Mouse (Mus musculus) heart, embryonic 11.5 days (tissue): ENCODE data around the gene Pepd. TPM values are rescaled to one million over a fixed set of nuclear protein-coding genes. Genes with fewer than 3 reads are reported as not detected.

ENCODE experiments used
- ATAC-seq: fragments of 200-750 bp; cut with Nextera tagmentation; replicated peaks from 2 replicates; pipeline ENCODE4 v1.8.0; 2017; ENCODE audit warnings: moderate library complexity; ENCODE audit not compliant: insufficient number of reproducible peaks, low FRiP score, low TSS enrichment
- H3K27ac ChIP-seq: fragments of 300-500 bp; sonication (generic); 2 replicates; pipeline ENCODE4 v1.5.1; 2014; ENCODE audit warnings: mild to moderate bottlenecking, low read depth, low read length
- H3K27me3 ChIP-seq: fragments of 300-500 bp; sonication (generic); 2 replicates; pipeline ENCODE4 v1.6.1; 2014; ENCODE audit warnings: mild to moderate bottlenecking, low read length, mixed read lengths; ENCODE audit not compliant: control insufficient read depth, insufficient read depth
- H3K36me3 ChIP-seq: fragments of 300-500 bp; sonication (generic); 2 replicates; pipeline ENCODE4 v1.6.1; 2014; ENCODE audit warnings: mild to moderate bottlenecking, low read length, moderate library complexity, mixed read lengths; ENCODE audit not compliant: control insufficient read depth, insufficient read depth
- H3K4me1 ChIP-seq: fragments of 300-500 bp; sonication (generic); 2 replicates; pipeline ENCODE4 v1.6.1; 2014; ENCODE audit warnings: low read length; ENCODE audit not compliant: control insufficient read depth, insufficient read depth
- H3K4me2 ChIP-seq: fragments of 300-500 bp; sonication (generic); 2 replicates; pipeline ENCODE4 v1.6.1; 2014; ENCODE audit warnings: mild to moderate bottlenecking, moderate library complexity
- H3K4me3 ChIP-seq: fragments of 300-500 bp; sonication (generic); 2 replicates; pipeline ENCODE4 v1.5.1; 2014; ENCODE audit warnings: low read depth, low read length
- H3K9ac ChIP-seq: fragments of 300-500 bp; sonication (generic); 2 replicates; pipeline ENCODE4 v1.6.1; 2014; ENCODE audit warnings: mild to moderate bottlenecking, low read depth, low read length, moderate library complexity
- H3K9me3 ChIP-seq: fragments of 300-500 bp; sonication (generic); replicated peaks from 2 replicates; pipeline ENCODE4 v1.6.1; 2016; ENCODE audit warnings: low read length; ENCODE audit not compliant: control insufficient read depth
- WGBS: fragments of 180-500 bp; shearing (Covaris S2); extraction: QIAGEN DNeasy Blood & Tissue Kit; methylation state at CpG from one replicate; pipeline ENCODE4 v1.1.7; 2014; ENCODE audit not compliant: insufficient replicate concordance; 5-methylcytosine and 5-hydroxymethylcytosine counted together
- polyA plus RNA-seq: library from polyadenylated mRNA; unstranded; fragments of >200 nt; fragmentation: Nextera tagmentation; extraction: Ambion mirVana; gene quantifications from 2 replicates; pipeline ENCODE4 v1.2.1, GENCODE M21; 2014

The Pepd gene
- polyA plus RNA-seq, 1 experiment from 2014 or later: 54.0 TPM

- Histone ChIP-seq H3K4me2 (no peak overlapping the region), H3K27ac (no peak overlapping the region), H3K4me3 (no peak overlapping the region), H3K9ac (no peak overlapping the region), H3K36me3 (peaks cover 13% of the 10 kb centered on the region), H3K9me3 (no peaks in the 10 kb centered on the region), H3K4me1 (0 out of 2 replicates have a peak, but pooled peaks cover under 1% of the 10 kb centered on the region), H3K27me3 (no peaks in the 10 kb centered on the region)
- ATAC-seq: no peak
- WGBS: 90% methylated on average over 9 of the region's 9 CpGs
These were observed 128.2 kb downstream of the Pepd start for GRCm38 (mm10) chr7:35040176-35040972.

DNA sequence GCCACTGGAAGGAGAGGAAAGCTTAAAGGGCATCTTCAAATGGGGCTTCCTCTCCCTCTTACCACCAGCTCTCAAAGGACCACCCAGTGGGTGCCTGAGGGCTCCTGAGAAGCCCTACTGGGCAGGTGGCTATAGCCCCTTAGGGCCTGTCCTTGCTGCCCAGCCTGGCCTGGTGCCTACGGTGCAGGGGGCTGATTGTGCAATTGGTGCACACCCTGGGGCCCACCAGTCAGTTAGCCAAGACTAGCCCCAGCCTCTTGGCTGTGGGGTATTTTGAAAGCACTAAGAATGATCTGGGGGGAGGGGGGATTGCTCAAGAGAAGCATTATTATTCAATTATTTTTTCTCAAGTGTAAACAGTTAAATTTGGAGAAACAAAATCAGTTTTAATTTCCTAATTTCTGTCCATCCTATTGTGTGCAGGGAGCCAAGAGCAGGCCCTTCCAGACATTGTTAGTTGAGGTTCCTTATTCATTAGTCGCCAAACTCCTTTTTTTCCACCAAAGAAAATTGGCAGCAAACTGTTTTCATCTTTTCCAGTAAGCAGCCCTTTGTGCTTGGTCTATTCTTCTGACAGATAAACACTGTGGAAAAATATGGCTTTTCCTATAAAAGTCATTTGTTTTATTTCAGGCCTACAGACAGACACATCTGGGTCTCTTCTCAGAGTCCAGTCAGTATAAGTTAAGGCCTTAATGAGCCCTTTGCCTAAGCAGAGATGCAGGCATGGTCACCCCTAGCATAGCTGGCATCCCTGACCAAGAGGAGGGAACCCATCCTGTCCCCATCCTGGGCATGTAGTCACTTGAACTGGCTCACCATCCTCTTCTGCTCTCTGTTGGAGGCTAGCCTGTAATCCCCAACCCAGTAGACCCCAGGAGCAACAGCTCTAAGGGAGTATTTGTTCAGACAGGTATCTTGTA is 129.4 kb downstream of the Pepd start:
- no peak for ATAC-seq
- Histone ChIP-seq H3K36me3 (peaks cover 22% of the 10 kb centered on the region), H3K27me3 (no peaks in the 10 kb centered on the region), H3K4me2 (no peak overlapping the region), H3K9ac (no peak overlapping the region), H3K27ac (no peak overlapping the region), H3K9me3 (no peaks in the 10 kb centered on the region), H3K4me1 (no peaks in the 10 kb centered on the region), H3K4me3 (no peak overlapping the region)
- WGBS: 87% methylated on average over 2 of the region's 2 CpGs

DNA sequence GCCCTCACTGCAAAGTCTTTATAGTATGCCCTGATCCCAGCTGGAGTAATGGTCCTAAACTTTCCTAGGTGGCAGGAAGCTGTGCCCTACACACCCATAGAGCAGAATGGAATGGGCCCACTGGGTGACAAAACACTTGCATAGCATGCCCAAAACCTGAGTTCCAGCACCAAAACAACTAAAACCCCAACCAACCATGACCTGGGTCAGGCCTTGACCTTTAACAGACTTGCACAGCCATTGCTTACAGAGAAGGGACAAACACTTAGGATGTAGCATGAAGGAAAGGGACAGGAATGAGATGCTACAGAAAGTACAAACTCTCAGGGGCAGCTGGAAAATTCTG is 130.0 kb downstream of the Pepd start:
- H3K27me3 ChIP-seq: no peaks in the 10 kb centered on the region

GRCm38 (mm10) chr7:35042759-35043217 is 130.6 kb downstream of the Pepd start:
- H3K27ac ChIP-seq: no peak overlapping the region
- H3K9me3 ChIP-seq: no peaks in the 10 kb centered on the region
- H3K27me3 ChIP-seq: no peaks in the 10 kb centered on the region
- H3K4me3 ChIP-seq: no peak overlapping the region
- ATAC-seq: no peak
- H3K4me1 ChIP-seq: no peaks in the 10 kb centered on the region
- WGBS: 82% methylated on average over 5 of the region's 5 CpGs
- H3K9ac ChIP-seq: no peak overlapping the region
- H3K4me2 ChIP-seq: no peak overlapping the region
- H3K36me3 ChIP-seq: peaks cover 22% of the 10 kb centered on the region

More for the DNA sequence above, 130.0 kb downstream of the Pepd start:
- Histone ChIP-seq H3K4me2 (no peak overlapping the region), H3K27ac (no peak overlapping the region), H3K4me1 (no peaks in the 10 kb centered on the region), H3K9me3 (no peaks in the 10 kb centered on the region), H3K4me3 (no peak overlapping the region), H3K9ac (no peak overlapping the region), H3K36me3 (peaks cover 22% of the 10 kb centered on the region)
- ATAC-seq: no peak

GRCm38 (mm10) chr7:35043266-35043817 is 131.2 kb downstream of the Pepd start:
- no peak overlapping the region for H3K9ac ChIP-seq
- no peaks in the 10 kb centered on the region for H3K27me3 ChIP-seq
- no peak overlapping the region for H3K4me3 ChIP-seq
- WGBS: 93% methylated on average over 10 of the region's 10 CpGs
- no peak for ATAC-seq
- no peak overlapping the region for H3K27ac ChIP-seq
- H3K9me3 ChIP-seq: no peaks in the 10 kb centered on the region
- H3K36me3 ChIP-seq: peaks cover 22% of the 10 kb centered on the region
- H3K4me2 ChIP-seq: no peak overlapping the region
- no peaks in the 10 kb centered on the region for H3K4me1 ChIP-seq

DNA sequence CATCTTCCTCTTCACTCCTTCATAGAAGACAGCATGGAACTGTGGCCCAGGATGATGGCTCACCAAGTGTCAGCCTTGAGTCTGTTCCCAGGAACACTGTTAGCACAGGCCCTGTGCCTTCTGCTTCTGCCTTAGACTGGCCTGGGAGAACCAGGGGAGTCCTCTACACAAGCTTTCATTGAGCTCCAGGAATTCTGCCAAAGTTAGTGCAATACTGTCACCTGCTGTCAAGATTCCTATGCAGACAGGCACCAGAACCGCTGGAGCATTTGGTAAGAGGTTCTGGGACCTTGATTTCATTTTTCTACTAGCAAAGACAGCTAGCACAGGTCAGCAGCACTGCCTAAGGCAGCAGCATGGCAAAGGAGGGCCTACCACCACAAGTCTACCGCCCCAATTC is 132.5 kb downstream of the Pepd start:
- Histone ChIP-seq H3K9me3 (no peaks in the 10 kb centered on the region), H3K27me3 (no peaks in the 10 kb centered on the region), H3K4me1 (no peaks in the 10 kb centered on the region), H3K36me3 (peaks cover 22% of the 10 kb centered on the region), H3K4me3 (no peak overlapping the region), H3K27ac (no peak overlapping the region), H3K4me2 (no peak overlapping the region), H3K9ac (no peak overlapping the region)
- ATAC-seq: no peak
- WGBS: 87% methylated on average over 2 of the region's 2 CpGs

GRCm38 (mm10) chr7:35046091-35046490 is 133.9 kb downstream of the Pepd start:
- H3K4me1 ChIP-seq: no peaks in the 10 kb centered on the region
- H3K9ac ChIP-seq: no peak overlapping the region
- no peak overlapping the region for H3K4me3 ChIP-seq
- 92% methylated on average over 4 of the region's 4 CpGs for WGBS
- no peak for ATAC-seq
- H3K4me2 ChIP-seq: no peak overlapping the region
- H3K36me3 ChIP-seq: peaks cover 29% of the 10 kb centered on the region
- H3K27ac ChIP-seq: no peak overlapping the region
- no peaks in the 10 kb centered on the region for H3K27me3 ChIP-seq
- H3K9me3 ChIP-seq: no peaks in the 10 kb centered on the region

DNA sequence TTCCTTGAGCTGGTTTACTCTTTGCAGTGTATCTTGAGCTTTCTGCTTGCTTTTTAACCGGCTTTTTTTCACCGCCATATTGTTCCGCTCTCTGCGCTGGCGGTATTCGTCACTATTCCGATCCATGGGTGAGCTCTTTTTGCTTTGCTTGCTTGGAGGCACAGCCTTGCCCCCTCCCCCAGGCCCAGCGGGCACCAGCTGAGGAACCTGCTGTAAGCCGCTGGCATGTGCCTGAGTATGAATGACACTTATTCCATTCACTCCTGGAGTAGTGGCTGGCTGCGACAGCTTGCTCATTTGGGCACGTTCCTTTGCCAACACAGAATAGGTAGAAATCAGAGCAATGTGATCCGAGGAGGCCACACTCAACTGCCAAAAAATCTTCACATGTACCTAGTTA is 138.4 kb downstream of the Pepd start:
- WGBS: 94% methylated on average over 12 of the region's 12 CpGs
- ATAC-seq: no peak
- Histone ChIP-seq H3K4me3 (no peak overlapping the region), H3K4me1 (peaks cover 7% of the 10 kb centered on the region; the same call in 1 of the 2 replicates), H3K4me2 (no peak overlapping the region), H3K9ac (no peak overlapping the region), H3K36me3 (peaks cover 15% of the 10 kb centered on the region), H3K9me3 (no peaks in the 10 kb centered on the region), H3K27me3 (no peaks in the 10 kb centered on the region), H3K27ac (no peak overlapping the region)
